Mouse (Mus musculus) urinary bladder, adult 18-20 months (tissue): ENCODE measurements at regions not wholly inside any gene's neighbourhood (a gene's known extent, or its start where the extent isn't known, plus 50 kb on each side); places are given as distances from the start of the nearest gene placed in this dataset.
A peak's percentile ranks its signal among the peaks of the same experiment; 100 is the strongest.

Experiments used
- DNase-seq, 2 experiments: peaks; one replicate each; pipeline ENCODE4 v3.0.0; 2022; ENCODE audit warnings: low spot score in 2 of 2, mixed read lengths in 2 of 2

- DNase-seq, result no peak
These were observed 294.0 kb upstream of the Slc30a5 start for GRCm38 (mm10) chr13:101127262-101127661.

GRCm38 (mm10) chr13:101117311-101117710 is 284.1 kb upstream of the Slc30a5 start:
- DNase-seq, result no peak

- DNase-seq, result no peak
These were observed 282.1 kb upstream of the Slc30a5 start for GRCm38 (mm10) chr13:101115296-101115695.

- no peak for DNase-seq
These were observed 278.9 kb upstream of the Slc30a5 start for GRCm38 (mm10) chr13:101112176-101112575.

GRCm38 (mm10) chr13:101111773-101112172 is 278.5 kb upstream of the Slc30a5 start:
- no peak for DNase-seq

- DNase-seq, result no peak
These were observed 267.4 kb upstream of the Slc30a5 start for GRCm38 (mm10) chr13:101100621-101101020.

- DNase-seq, result no peak
These were observed 263.6 kb upstream of the Slc30a5 start for GRCm38 (mm10) chr13:101096856-101097255.

- no peak for DNase-seq
These were observed 263.0 kb upstream of the Slc30a5 start for GRCm38 (mm10) chr13:101096221-101096620.

- DNase-seq, result no peak
These were observed 262.0 kb upstream of the Slc30a5 start for GRCm38 (mm10) chr13:101095057-101095831.

- no peak for DNase-seq
These were observed 259.5 kb upstream of the Slc30a5 start for GRCm38 (mm10) chr13:101092743-101093131.

GRCm38 (mm10) chr13:101092033-101092742 is 259.0 kb upstream of the Slc30a5 start:
- peak; percentile 7 to 58 for DNase-seq

- DNase-seq, result no peak
These were observed 252.0 kb upstream of the Slc30a5 start for GRCm38 (mm10) chr13:101085182-101085581.

GRCm38 (mm10) chr13:101084193-101084592 is 251.0 kb upstream of the Slc30a5 start:
- DNase-seq, result no peak

GRCm38 (mm10) chr13:101083416-101083815 is 250.2 kb upstream of the Slc30a5 start:
- no peak for DNase-seq

GRCm38 (mm10) chr13:101068489-101068888 is 235.3 kb upstream of the Slc30a5 start:
- no peak for DNase-seq

- no peak for DNase-seq
These were observed 229.4 kb upstream of the Slc30a5 start for GRCm38 (mm10) chr13:101062582-101062981.

GRCm38 (mm10) chr13:101061233-101062144 is 228.3 kb upstream of the Slc30a5 start:
- no peak for DNase-seq

GRCm38 (mm10) chr13:101049511-101049910 is 216.3 kb upstream of the Slc30a5 start:
- no peak for DNase-seq

- no peak for DNase-seq
These were observed 199.4 kb upstream of the Slc30a5 start for GRCm38 (mm10) chr13:101032594-101032993.

- no peak for DNase-seq
These were observed 192.8 kb upstream of the Slc30a5 start for GRCm38 (mm10) chr13:101026043-101026442.

- no peak for DNase-seq
These were observed 192.3 kb upstream of the Slc30a5 start for GRCm38 (mm10) chr13:101025488-101025887.

- DNase-seq, result no peak
These were observed 191.7 kb upstream of the Slc30a5 start for GRCm38 (mm10) chr13:101024971-101025370.
